Mouse (Mus musculus): ENCODE measurements around the gene Thbs2. TPM values are rescaled to one million over a fixed set of nuclear protein-coding genes. Genes with fewer than 3 reads are reported as not detected.
A peak's percentile ranks its signal among the peaks of the same experiment; 100 is the strongest.

Gene Thbs2
- polyA plus RNA-seq, 1 experiment from 2014 or later = 1.9 TPM

- Histone ChIP-seq H3K9me3 (no peaks in the 10 kb centered on the region), H3K27me3 (replicated peaks; ENCODE audit: low read depth, poor library complexity, severe bottlenecking) (peaks cover 12% of the 10 kb centered on the region; the same call in 1 of the 2 replicates), H3K4me1 (peaks cover 20% of the 10 kb centered on the region), H3K36me3 (replicated peaks) (no peaks in the 10 kb centered on the region), H3K27ac (replicated peaks) (0 out of 2 replicates have a peak overlapping the region, but pooled peaks have one; percentile 35), H3K4me3 (peak overlapping the region; percentile 48)
- WGBS = 6% methylated on average over 9 of the region's 9 CpGs
- peak; percentile 18 for DNase-seq (ENCODE audit: low spot score)
These were observed 714 bp downstream of the Thbs2 start for GRCm38 (mm10) chr17:14693048-14693993.

GRCm38 (mm10) chr17:14691901-14692300, 2.1 kb downstream of the Thbs2 start:
- WGBS = 64% methylated on average over 6 of the region's 6 CpGs
- DNase-seq (ENCODE audit: low spot score) = no peak
- no peak overlapping the region for H3K27ac ChIP-seq (replicated peaks)

GRCm38 (mm10) chr17:14691197-14691596, 2.8 kb downstream of the Thbs2 start:
- Histone ChIP-seq H3K9me3 (no peaks in the 10 kb centered on the region), H3K4me3 (no peak overlapping the region), H3K4me1 (peaks cover 20% of the 10 kb centered on the region), H3K27me3 (replicated peaks; ENCODE audit: low read depth, poor library complexity, severe bottlenecking) (peaks cover 12% of the 10 kb centered on the region; the same call in 1 of the 2 replicates), H3K27ac (replicated peaks) (no peak overlapping the region), H3K36me3 (replicated peaks) (no peaks in the 10 kb centered on the region)
- WGBS = 79% methylated on average over 4 of the region's 4 CpGs
- DNase-seq (ENCODE audit: low spot score) = no peak

More at GRCm38 (mm10) chr17:14691901-14692300, 2.1 kb downstream of the Thbs2 start:
- Histone ChIP-seq H3K4me1 (peaks cover 20% of the 10 kb centered on the region), H3K36me3 (replicated peaks) (no peaks in the 10 kb centered on the region), H3K9me3 (no peaks in the 10 kb centered on the region), H3K27me3 (replicated peaks; ENCODE audit: low read depth, poor library complexity, severe bottlenecking) (peaks cover 12% of the 10 kb centered on the region; the same call in 1 of the 2 replicates), H3K4me3 (no peak overlapping the region)

- Histone ChIP-seq H3K4me1 (no peaks in the 10 kb centered on the region), H3K4me3 (no peak overlapping the region), H3K9me3 (no peaks in the 10 kb centered on the region), H3K27ac (replicated peaks) (no peak overlapping the region), H3K36me3 (replicated peaks) (no peaks in the 10 kb centered on the region), H3K27me3 (replicated peaks; ENCODE audit: low read depth, poor library complexity, severe bottlenecking) (no peaks in the 10 kb centered on the region)
- WGBS = 89% methylated on average over 7 of the region's 7 CpGs
- no peak for DNase-seq (ENCODE audit: low spot score)
These were observed 11.2 kb downstream of the Thbs2 start for GRCm38 (mm10) chr17:14682836-14683235.

- Histone ChIP-seq H3K27me3 (replicated peaks; ENCODE audit: low read depth, poor library complexity, severe bottlenecking) (no peaks in the 10 kb centered on the region), H3K36me3 (replicated peaks) (no peaks in the 10 kb centered on the region), H3K27ac (replicated peaks) (no peak overlapping the region), H3K4me1 (no peaks in the 10 kb centered on the region), H3K4me3 (no peak overlapping the region), H3K9me3 (no peaks in the 10 kb centered on the region)
- WGBS = 88% methylated on average over 12 of the region's 12 CpGs
- DNase-seq (ENCODE audit: low spot score) = no peak
These were observed 13.0 kb downstream of the Thbs2 start for GRCm38 (mm10) chr17:14681047-14681446.

GRCm38 (mm10) chr17:14677198-14677597, 16.8 kb downstream of the Thbs2 start:
- no peak for DNase-seq (ENCODE audit: low spot score)
- Histone ChIP-seq H3K36me3 (replicated peaks) (no peaks in the 10 kb centered on the region), H3K9me3 (no peaks in the 10 kb centered on the region), H3K27me3 (replicated peaks; ENCODE audit: low read depth, poor library complexity, severe bottlenecking) (no peaks in the 10 kb centered on the region), H3K4me3 (no peak overlapping the region), H3K4me1 (no peaks in the 10 kb centered on the region), H3K27ac (replicated peaks) (no peak overlapping the region)
- 77% methylated on average over 8 of the region's 8 CpGs for WGBS

- WGBS = 84% methylated on average over 2 of the region's 2 CpGs
- H3K27me3 ChIP-seq (replicated peaks; ENCODE audit: low read depth, poor library complexity, severe bottlenecking) = no peaks in the 10 kb centered on the region
These were observed 18.5 kb downstream of the Thbs2 start for GRCm38 (mm10) chr17:14675517-14675916.

GRCm38 (mm10) chr17:14672402-14672801, 21.6 kb downstream of the Thbs2 start:
- WGBS = 49% methylated on average over 5 of the region's 5 CpGs
- H3K27me3 ChIP-seq (replicated peaks; ENCODE audit: low read depth, poor library complexity, severe bottlenecking) = no peaks in the 10 kb centered on the region
- no peak overlapping the region for H3K4me3 ChIP-seq
- H3K4me1 ChIP-seq = no peaks in the 10 kb centered on the region
- no peak overlapping the region for H3K27ac ChIP-seq (replicated peaks)
- DNase-seq (ENCODE audit: low spot score) = no peak
- H3K36me3 ChIP-seq (replicated peaks) = no peaks in the 10 kb centered on the region
- no peaks in the 10 kb centered on the region for H3K9me3 ChIP-seq

More at GRCm38 (mm10) chr17:14675517-14675916, 18.5 kb downstream of the Thbs2 start:
- no peak overlapping the region for H3K27ac ChIP-seq (replicated peaks)
- H3K4me1 ChIP-seq = no peaks in the 10 kb centered on the region
- no peak for DNase-seq (ENCODE audit: low spot score)
- H3K4me3 ChIP-seq = no peak overlapping the region
- no peaks in the 10 kb centered on the region for H3K9me3 ChIP-seq
- H3K36me3 ChIP-seq (replicated peaks) = no peaks in the 10 kb centered on the region

- Histone ChIP-seq H3K36me3 (replicated peaks) (no peaks in the 10 kb centered on the region), H3K4me3 (no peak overlapping the region), H3K9me3 (no peaks in the 10 kb centered on the region), H3K27ac (replicated peaks) (no peak overlapping the region), H3K27me3 (replicated peaks; ENCODE audit: low read depth, poor library complexity, severe bottlenecking) (no peaks in the 10 kb centered on the region), H3K4me1 (no peaks in the 10 kb centered on the region)
- WGBS = 89% methylated on average over 4 of the region's 4 CpGs
- no peak for DNase-seq (ENCODE audit: low spot score)
These were observed 26.8 kb downstream of the Thbs2 start for GRCm38 (mm10) chr17:14667225-14667624.

- H3K9me3 ChIP-seq = no peaks in the 10 kb centered on the region
- no peak for DNase-seq (ENCODE audit: low spot score)
- H3K27ac ChIP-seq (replicated peaks) = no peak overlapping the region
- H3K4me3 ChIP-seq = no peak overlapping the region
- no peaks in the 10 kb centered on the region for H3K4me1 ChIP-seq
- 70% methylated on average over 2 of the region's 2 CpGs for WGBS
- no peaks in the 10 kb centered on the region for H3K36me3 ChIP-seq (replicated peaks)
- H3K27me3 ChIP-seq (replicated peaks; ENCODE audit: low read depth, poor library complexity, severe bottlenecking) = no peaks in the 10 kb centered on the region
These were observed 27.6 kb downstream of the Thbs2 start for GRCm38 (mm10) chr17:14666451-14666850.

GRCm38 (mm10) chr17:14663366-14663765, 30.7 kb downstream of the Thbs2 start:
- H3K9me3 ChIP-seq = no peaks in the 10 kb centered on the region
- H3K4me3 ChIP-seq = no peak overlapping the region
- WGBS = 91% methylated on average over 5 of the region's 5 CpGs
- no peaks in the 10 kb centered on the region for H3K4me1 ChIP-seq
- no peaks in the 10 kb centered on the region for H3K27me3 ChIP-seq (replicated peaks; ENCODE audit: low read depth, poor library complexity, severe bottlenecking)
- no peak for DNase-seq (ENCODE audit: low spot score)
- no peaks in the 10 kb centered on the region for H3K36me3 ChIP-seq (replicated peaks)
- no peak overlapping the region for H3K27ac ChIP-seq (replicated peaks)

GRCm38 (mm10) chr17:14662409-14662808, 31.6 kb downstream of the Thbs2 start:
- no peaks in the 10 kb centered on the region for H3K9me3 ChIP-seq
- no peaks in the 10 kb centered on the region for H3K4me1 ChIP-seq
- H3K27me3 ChIP-seq (replicated peaks; ENCODE audit: low read depth, poor library complexity, severe bottlenecking) = no peaks in the 10 kb centered on the region
- no peak overlapping the region for H3K27ac ChIP-seq (replicated peaks)
- no peak for DNase-seq (ENCODE audit: low spot score)
- H3K36me3 ChIP-seq (replicated peaks) = no peaks in the 10 kb centered on the region
- WGBS = 84% methylated on average over 6 of the region's 6 CpGs
- H3K4me3 ChIP-seq = no peak overlapping the region

GRCm38 (mm10) chr17:14659746-14660145, 34.3 kb downstream of the Thbs2 start:
- 72% methylated on average over 4 of the region's 4 CpGs for WGBS
- no peaks in the 10 kb centered on the region for H3K4me1 ChIP-seq
- no peaks in the 10 kb centered on the region for H3K27me3 ChIP-seq (replicated peaks; ENCODE audit: low read depth, poor library complexity, severe bottlenecking)
- no peak overlapping the region for H3K27ac ChIP-seq (replicated peaks)
- no peak overlapping the region for H3K4me3 ChIP-seq
- DNase-seq (ENCODE audit: low spot score) = no peak
- H3K36me3 ChIP-seq (replicated peaks) = no peaks in the 10 kb centered on the region
- H3K9me3 ChIP-seq = no peaks in the 10 kb centered on the region
